Mouse (Mus musculus): ENCODE measurements at regions not wholly inside any gene's neighbourhood (a gene's known extent, or its start where the extent isn't known, plus 50 kb on each side); places are given as distances from the start of the nearest gene placed in this dataset.

- no peak for ATAC-seq (replicated peaks; ENCODE audit: low read depth, poor library complexity, severe bottlenecking)
Observed at GRCm38 (mm10) chr11:40366573-40366972, 328.4 kb downstream of the Mat2b start.

GRCm38 (mm10) chr11:40362530-40363185 lies 332.3 kb downstream of the Mat2b start:
- ATAC-seq (replicated peaks; ENCODE audit: low read depth, poor library complexity, severe bottlenecking) = no peak

Data from common myeloid progenitor, adult 5-6 weeks (primary cell).